Mouse (Mus musculus): ENCODE measurements around the gene Dsn1. TPM values are rescaled to one million over a fixed set of nuclear protein-coding genes. Genes with fewer than 3 reads are reported as not detected.

Dsn1 gene
- polyA plus RNA-seq, 1 experiment: 4.8 TPM

- Histone ChIP-seq H3K79me2 (ENCODE audit: control insufficient read depth, insufficient read depth) (no peaks in the 10 kb centered on the region), H3K4me3 (no peak overlapping the region), H3ac (ENCODE audit: control insufficient read depth, insufficient read length) (no peak overlapping the region), H3K36me3 (ENCODE audit: control insufficient read depth, insufficient read depth) (peaks cover 3% of the 10 kb centered on the region), H3K4me2 (ENCODE audit: low read depth) (peak overlapping the region; percentile 5), H3K27me3 (ENCODE audit: control insufficient read depth, insufficient read depth, insufficient read length) (no peaks in the 10 kb centered on the region)
- TF ChIP-seq SRF (IDR thresholded peaks at IDR 0.05; ENCODE audit: control insufficient read depth, insufficient read length, low read depth) (no peak), POLR2A (IDR thresholded peaks at IDR 0.05; ENCODE audit: insufficient read length, low read depth) (peak; percentile 14), MYOG (IDR thresholded peaks at IDR 0.05; ENCODE audit: control insufficient read depth in 1 of 3, insufficient read depth in 1 of 3, insufficient read length in 2 of 3, low read depth in 2 of 3) (peak in 2 of 3 experiments; percentile 38 to 51), MYOD1 (IDR thresholded peaks at IDR 0.05; ENCODE audit: control insufficient read depth in 1 of 3, insufficient read length in 2 of 3, low read depth in 2 of 3) (peak; percentile 2 to 58 (median 43)), POLR2AphosphoS2 (IDR thresholded peaks at IDR 0.05; ENCODE audit: insufficient read length, low read depth) (no peak), USF1 (IDR thresholded peaks at IDR 0.05; ENCODE audit: low read depth) (no peak), E2F4 (IDR thresholded peaks at IDR 0.05; ENCODE audit: insufficient read depth) (no peak), REST (IDR thresholded peaks at IDR 0.05; ENCODE audit: insufficient read depth, insufficient read length) (no peak), CEBPB (IDR thresholded peaks at IDR 0.05; ENCODE audit: insufficient read depth, poor library complexity, severe bottlenecking) (no peak), MAX (IDR thresholded peaks at IDR 0.05; ENCODE audit: low read depth) (no peak), TCF12 (IDR thresholded peaks at IDR 0.05; ENCODE audit: insufficient read depth, poor library complexity, severe bottlenecking) (peak; percentile 26), TCF3 (IDR thresholded peaks at IDR 0.05; ENCODE audit: insufficient read length, low read depth) (peak; percentile 11)
These were observed 36.7 kb downstream of the Dsn1 start for GRCm38 (mm10) chr2:156970253-156970652.

- H3K4me2 ChIP-seq (ENCODE audit: low read depth): peak overlapping the region; percentile 26
- no peak overlapping the region for H3ac ChIP-seq (ENCODE audit: control insufficient read depth, insufficient read length)
- TF ChIP-seq CEBPB (IDR thresholded peaks at IDR 0.05; ENCODE audit: insufficient read depth, poor library complexity, severe bottlenecking): no peak
- peaks cover 3% of the 10 kb centered on the region for H3K36me3 ChIP-seq (ENCODE audit: control insufficient read depth, insufficient read depth)
- peak overlapping the region; percentile 5 for H3K4me3 ChIP-seq
- H3K27me3 ChIP-seq (ENCODE audit: control insufficient read depth, insufficient read depth, insufficient read length): no peaks in the 10 kb centered on the region
- H3K79me2 ChIP-seq (ENCODE audit: control insufficient read depth, insufficient read depth): no peaks in the 10 kb centered on the region
These were observed 38.5 kb downstream of the Dsn1 start for GRCm38 (mm10) chr2:156968501-156968900.

- no peak for TF ChIP-seq TCF12 (IDR thresholded peaks at IDR 0.05; ENCODE audit: insufficient read depth, poor library complexity, severe bottlenecking)
- TF ChIP-seq E2F4 (IDR thresholded peaks at IDR 0.05; ENCODE audit: insufficient read depth): no peak
- TF ChIP-seq TCF3 (IDR thresholded peaks at IDR 0.05; ENCODE audit: insufficient read length, low read depth): no peak
- no peak for TF ChIP-seq REST (IDR thresholded peaks at IDR 0.05; ENCODE audit: insufficient read depth, insufficient read length)
- no peak for TF ChIP-seq CEBPB (IDR thresholded peaks at IDR 0.05; ENCODE audit: insufficient read depth, poor library complexity, severe bottlenecking)
- no peak for TF ChIP-seq MYOG (IDR thresholded peaks at IDR 0.05; ENCODE audit: control insufficient read depth in 1 of 3, insufficient read depth in 1 of 3, insufficient read length in 2 of 3, low read depth in 2 of 3)
- TF ChIP-seq POLR2A (IDR thresholded peaks at IDR 0.05; ENCODE audit: insufficient read length, low read depth): no peak
- TF ChIP-seq POLR2AphosphoS2 (IDR thresholded peaks at IDR 0.05; ENCODE audit: insufficient read length, low read depth): no peak
- TF ChIP-seq USF1 (IDR thresholded peaks at IDR 0.05; ENCODE audit: low read depth): no peak
- no peak for TF ChIP-seq SRF (IDR thresholded peaks at IDR 0.05; ENCODE audit: control insufficient read depth, insufficient read length, low read depth)
- TF ChIP-seq MAX (IDR thresholded peaks at IDR 0.05; ENCODE audit: low read depth): no peak
- TF ChIP-seq MYOD1 (IDR thresholded peaks at IDR 0.05; ENCODE audit: control insufficient read depth in 1 of 3, insufficient read length in 2 of 3, low read depth in 2 of 3): no peak
These were observed 39.6 kb downstream of the Dsn1 start for GRCm38 (mm10) chr2:156967388-156967787.

GRCm38 (mm10) chr2:156963891-156964290, 43.1 kb downstream of the Dsn1 start:
- Histone ChIP-seq H3ac (ENCODE audit: control insufficient read depth, insufficient read length) (no peak overlapping the region), H3K36me3 (ENCODE audit: control insufficient read depth, insufficient read depth) (peaks cover 3% of the 10 kb centered on the region), H3K79me2 (ENCODE audit: control insufficient read depth, insufficient read depth) (no peaks in the 10 kb centered on the region), H3K4me3 (no peak overlapping the region), H3K4me2 (ENCODE audit: low read depth) (no peak overlapping the region), H3K27me3 (ENCODE audit: control insufficient read depth, insufficient read depth, insufficient read length) (no peaks in the 10 kb centered on the region)
- no peak for TF ChIP-seq TCF3 (IDR thresholded peaks at IDR 0.05; ENCODE audit: insufficient read length, low read depth)
- TF ChIP-seq CEBPB (IDR thresholded peaks at IDR 0.05; ENCODE audit: insufficient read depth, poor library complexity, severe bottlenecking): no peak

More at GRCm38 (mm10) chr2:156967388-156967787, 39.6 kb downstream of the Dsn1 start:
- no peaks in the 10 kb centered on the region for H3K79me2 ChIP-seq (ENCODE audit: control insufficient read depth, insufficient read depth)
- H3K4me2 ChIP-seq (ENCODE audit: low read depth): no peak overlapping the region
- H3ac ChIP-seq (ENCODE audit: control insufficient read depth, insufficient read length): no peak overlapping the region
- peaks cover 3% of the 10 kb centered on the region for H3K36me3 ChIP-seq (ENCODE audit: control insufficient read depth, insufficient read depth)
- no peak overlapping the region for H3K4me3 ChIP-seq
- no peaks in the 10 kb centered on the region for H3K27me3 ChIP-seq (ENCODE audit: control insufficient read depth, insufficient read depth, insufficient read length)

GRCm38 (mm10) chr2:156958496-156959252, 48.3 kb downstream of the Dsn1 start:
- H3K4me3 ChIP-seq: no peak overlapping the region
- no peak for TF ChIP-seq POLR2AphosphoS2 (IDR thresholded peaks at IDR 0.05; ENCODE audit: insufficient read length, low read depth)
- TF ChIP-seq E2F4 (IDR thresholded peaks at IDR 0.05; ENCODE audit: insufficient read depth): no peak
- TF ChIP-seq POLR2A (IDR thresholded peaks at IDR 0.05; ENCODE audit: insufficient read length, low read depth): no peak
- TF ChIP-seq REST (IDR thresholded peaks at IDR 0.05; ENCODE audit: insufficient read depth, insufficient read length): no peak
- TF ChIP-seq MYOD1 (IDR thresholded peaks at IDR 0.05; ENCODE audit: control insufficient read depth in 1 of 3, insufficient read length in 2 of 3, low read depth in 2 of 3): no peak
- no peak for TF ChIP-seq CEBPB (IDR thresholded peaks at IDR 0.05; ENCODE audit: insufficient read depth, poor library complexity, severe bottlenecking)
- no peak for TF ChIP-seq TCF12 (IDR thresholded peaks at IDR 0.05; ENCODE audit: insufficient read depth, poor library complexity, severe bottlenecking)
- no peak for TF ChIP-seq MYOG (IDR thresholded peaks at IDR 0.05; ENCODE audit: control insufficient read depth in 1 of 3, insufficient read depth in 1 of 3, insufficient read length in 2 of 3, low read depth in 2 of 3)
- TF ChIP-seq TCF3 (IDR thresholded peaks at IDR 0.05; ENCODE audit: insufficient read length, low read depth): no peak
- TF ChIP-seq USF1 (IDR thresholded peaks at IDR 0.05; ENCODE audit: low read depth): no peak
- no peak for TF ChIP-seq SRF (IDR thresholded peaks at IDR 0.05; ENCODE audit: control insufficient read depth, insufficient read length, low read depth)
- no peak for TF ChIP-seq MAX (IDR thresholded peaks at IDR 0.05; ENCODE audit: low read depth)
- no peak overlapping the region for H3ac ChIP-seq (ENCODE audit: control insufficient read depth, insufficient read length)
- H3K79me2 ChIP-seq (ENCODE audit: control insufficient read depth, insufficient read depth): no peaks in the 10 kb centered on the region
- no peaks in the 10 kb centered on the region for H3K27me3 ChIP-seq (ENCODE audit: control insufficient read depth, insufficient read depth, insufficient read length)
- no peak overlapping the region for H3K4me2 ChIP-seq (ENCODE audit: low read depth)
- peaks cover 14% of the 10 kb centered on the region for H3K36me3 ChIP-seq (ENCODE audit: control insufficient read depth, insufficient read depth)
